Mouse (Mus musculus) lung, adult 2 months (tissue): ENCODE results near the gene Calm3.

ENCODE experiments used
- CTCF ChIP-seq: fragments of 200-500 bp; IDR thresholded peaks from 2 replicates; pipeline ENCODE4 v1.5.1; 2011; ENCODE audit warnings: mild to moderate bottlenecking, low read length, control low read depth; ENCODE audit not compliant: insufficient read depth
- POLR2A ChIP-seq: fragments of 200-500 bp; IDR thresholded peaks from 2 replicates; pipeline ENCODE4 v1.6.1; 2011; ENCODE audit warnings: low read depth, mild to moderate bottlenecking, control low read depth, low read length, borderline replicate concordance; ENCODE audit errors: extremely low read depth

DNA sequence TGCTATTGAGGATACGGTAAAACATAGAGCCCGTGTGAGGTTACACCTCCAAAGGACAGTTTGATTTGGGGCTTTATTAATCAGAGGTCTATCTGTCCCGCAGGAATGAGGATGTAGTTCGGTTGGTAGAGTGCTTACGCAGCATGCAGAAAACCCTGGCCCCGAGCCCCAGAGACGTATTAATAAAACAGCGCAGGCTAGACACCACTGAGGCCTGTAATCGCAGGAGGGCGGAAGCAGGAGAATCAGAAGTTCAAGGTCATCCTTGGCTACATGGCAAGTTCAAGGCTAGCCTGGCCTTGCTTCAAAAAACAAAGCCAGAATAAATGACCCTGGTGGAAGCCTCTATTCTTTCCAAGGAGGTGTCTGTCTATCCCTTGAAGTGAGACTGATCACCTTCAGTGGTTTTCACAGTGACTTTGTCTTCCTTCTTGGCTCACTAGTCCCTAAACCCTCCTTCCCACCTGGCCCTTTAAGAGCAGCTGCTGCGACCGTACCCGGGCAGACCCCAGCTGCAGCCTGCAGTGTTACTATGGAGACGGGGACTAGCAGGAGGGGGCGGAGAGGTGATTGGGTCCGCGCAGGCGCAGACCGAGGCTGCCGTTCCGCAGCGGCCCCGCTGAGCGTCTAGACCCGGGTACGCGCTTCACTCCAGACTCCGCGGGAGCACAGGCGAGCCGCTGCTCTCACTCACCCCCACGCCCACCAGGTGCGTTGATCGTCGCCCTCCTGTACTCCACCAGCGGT is 20.3 kb upstream of the Calm3 start, which contains the start of gene Pnmal2:
- peak; percentile 26; the same call in 1 of the 2 replicates for TF ChIP-seq POLR2A
- no peak for TF ChIP-seq CTCF
